Mouse (Mus musculus) ES-E14 (cell line): ENCODE measurements around the gene Ppy. TPM values are rescaled to one million over a fixed set of nuclear protein-coding genes. Genes with fewer than 3 reads are reported as not detected.

Experiments
- DNase-seq: peaks from one replicate; pipeline ENCODE4 v3.0.0-alpha.2; 2013; ENCODE audit warnings: low read depth, low spot score
- H3K27ac ChIP-seq: 2 replicates; pipeline ENCODE4 v1.5.1; 2012; ENCODE audit warnings: low read depth, mild to moderate bottlenecking, low read length, moderate library complexity, mixed read lengths; ENCODE audit not compliant: poor library complexity, insufficient read depth, severe bottlenecking
- H3K36me3 ChIP-seq: 2 replicates; pipeline ENCODE4 v1.6.1; 2012; ENCODE audit warnings: mild to moderate bottlenecking, low read length, moderate library complexity, mixed read lengths; ENCODE audit not compliant: control insufficient read depth, poor library complexity, insufficient read depth, severe bottlenecking
- H3K4me1 ChIP-seq, 2 experiments: fragments of 150-350 bp in 1 of 2; sonication (generic) in 1 of 2; 2 replicates each; pipeline ENCODE4 v1.6.1; 2012; ENCODE audit warnings: low read length in 2 of 2, mild to moderate bottlenecking in 1 of 2, mixed read lengths in 1 of 2; ENCODE audit not compliant: control insufficient read depth in 2 of 2, insufficient read depth in 2 of 2, poor library complexity in 1 of 2
- H3K4me3 ChIP-seq, 2 experiments: fragments of 150-350 bp in 1 of 2; sonication (generic) in 1 of 2; 2 replicates each; pipeline ENCODE4 v1.5.1; 2012; ENCODE audit warnings: low read length in 2 of 2, low read depth in 1 of 2, mild to moderate bottlenecking in 1 of 2, mixed read lengths in 1 of 2; ENCODE audit not compliant: insufficient read depth in 1 of 2, poor library complexity in 1 of 2, severe bottlenecking in 1 of 2
- H3K9ac ChIP-seq: 2 replicates; pipeline ENCODE4 v1.6.1; 2012; ENCODE audit warnings: low read depth, mild to moderate bottlenecking, low read length, mixed read lengths; ENCODE audit not compliant: poor library complexity, insufficient read depth, severe bottlenecking
- H3K9me3 ChIP-seq: fragments of 150-350 bp; sonication (generic); 2 replicates; pipeline ENCODE4 v1.6.1; 2012; ENCODE audit warnings: low read depth, mild to moderate bottlenecking, low read length; ENCODE audit not compliant: control insufficient read depth, insufficient read depth
- CHD2 ChIP-seq: IDR thresholded peaks from 2 replicates; pipeline ENCODE4 v1.6.1; 2014; ENCODE audit warnings: mild to moderate bottlenecking, low read depth, low read length, inconsistent platforms
- HCFC1 ChIP-seq: IDR thresholded peaks from 2 replicates; pipeline ENCODE4 v1.6.1; 2012; ENCODE audit warnings: low read length, inconsistent platforms, borderline replicate concordance; ENCODE audit not compliant: insufficient read depth
- MAFK ChIP-seq: IDR thresholded peaks from 2 replicates; pipeline ENCODE4 v1.6.1; 2014; ENCODE audit warnings: mild to moderate bottlenecking, low read depth, low read length, inconsistent platforms; ENCODE audit not compliant: insufficient read depth
- ZC3H11A ChIP-seq: IDR thresholded peaks from 2 replicates; pipeline ENCODE4 v1.6.1; 2012; ENCODE audit warnings: low read depth, mild to moderate bottlenecking, inconsistent platforms, low read length, borderline replicate concordance
- ZNF384 ChIP-seq: IDR thresholded peaks from 2 replicates; pipeline ENCODE4 v1.6.1; 2012; ENCODE audit warnings: low read depth, low read length, inconsistent platforms
- in situ Hi-C, 2 experiments: fragments of 600-800 bp; cut with MboI; formaldehyde crosslinking; loops; one replicate each; pipeline ENCODE4 v1.15.1; 2025; ENCODE audit warnings: low sequenced_read_pairs in 2 of 2, inconsistent platforms in 1 of 2; ENCODE audit not compliant: unreplicated experiment in 2 of 2
- total RNA-seq: library from RNA; depleted of rRNA; stranded (reverse); fragments of 300-350 nt; gene quantifications from 2 replicates; pipeline ENCODE4 v1.2.3, GENCODE M21; 2012; rRNA removed

The Ppy gene
- total RNA-seq, 1 experiment, result not detected

DNA sequence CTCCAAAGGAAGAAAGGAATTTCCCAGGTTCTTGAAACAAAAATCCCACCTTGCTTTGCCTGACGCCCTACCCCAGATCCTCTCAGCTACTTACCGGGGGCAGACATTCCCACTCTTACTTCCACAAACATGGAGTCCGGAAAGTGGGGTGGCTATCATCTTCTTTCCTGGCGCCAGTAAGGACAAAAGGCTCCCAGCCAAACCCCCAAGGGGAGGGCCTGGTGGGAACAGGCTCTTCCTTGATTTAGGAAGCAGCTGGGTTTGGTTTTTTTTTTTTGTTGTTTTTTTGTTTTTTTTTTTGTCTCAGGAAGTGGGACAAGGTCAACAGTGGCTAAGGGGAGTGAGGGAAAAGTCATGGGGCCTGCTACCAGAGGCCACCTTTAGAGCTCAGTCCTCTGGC is 49.6 kb downstream of the Ppy start:
- Histone ChIP-seq H3K36me3 (no peaks in the 10 kb centered on the region), H3K27ac (no peak overlapping the region), H3K9ac (no peak overlapping the region), H3K9me3 (no peaks in the 10 kb centered on the region), H3K4me3 (no peak overlapping the region), H3K4me1 (peaks cover 2 to 7% of the 10 kb centered on the region in 2 experiments; a peak in 1 of 4 replicates)
- in situ Hi-C loops, result no loop called here
- TF ChIP-seq ZNF384, result no peak
- TF ChIP-seq HCFC1, result no peak
- TF ChIP-seq CHD2, result no peak
- TF ChIP-seq ZC3H11A, result no peak
- TF ChIP-seq MAFK, result no peak
- no peak for DNase-seq

Other genes with a start within 250 kb of the Ppy start
- gene Meox1, start 206.9 kb downstream of the Ppy start, total RNA-seq, result 0.32 and 0.36 TPM in 2 replicates
- gene Sost, start 134.3 kb downstream of the Ppy start, total RNA-seq, result not detected in 2 replicates
- gene Cfap97d1, start 117.0 kb downstream of the Ppy start, total RNA-seq, result not detected in 2 replicates
- 12.8 and 14.8 TPM in 2 replicates for gene Dusp3, start 114.3 kb downstream of the Ppy start, total RNA-seq
- 5.2 and 7.5 TPM in 2 replicates for gene Mpp3, start 72.9 kb downstream of the Ppy start, total RNA-seq
- gene Cd300lg, start 59.8 kb downstream of the Ppy start, total RNA-seq, result not detected in 2 replicates
- 0.94 and 1.2 TPM in 2 replicates for gene Mpp2, start 12.8 kb downstream of the Ppy start, total RNA-seq
- 0.49 and 2.1 TPM in 2 replicates for gene Pyy, start 6.5 kb upstream of the Ppy start, total RNA-seq
- 0.45 and 0.90 TPM in 2 replicates for gene Nags, start 44.2 kb upstream of the Ppy start, total RNA-seq
- gene Tmem101, start 55.1 kb upstream of the Ppy start, total RNA-seq, result 75.3 and 98.7 TPM in 2 replicates
- gene Lsm12, start 84.0 kb upstream of the Ppy start, total RNA-seq, result 27.6 and 49.1 TPM in 2 replicates
- 14.2 and 16.3 TPM in 2 replicates for gene G6pc3, start 88.3 kb upstream of the Ppy start, total RNA-seq
- gene Hdac5, start 128.8 kb upstream of the Ppy start, total RNA-seq, result 33.3 and 57.9 TPM in 2 replicates
- gene BC030867, start 147.6 kb upstream of the Ppy start, total RNA-seq, result 17.3 and 17.8 TPM in 2 replicates
- gene Asb16, start 167.4 kb upstream of the Ppy start, total RNA-seq, result 0.98 and 1.0 TPM in 2 replicates
- 33.0 and 37.2 TPM in 2 replicates for gene Tmub2, start 183.6 kb upstream of the Ppy start, total RNA-seq
- gene Atxn7l3, start 195.3 kb upstream of the Ppy start, total RNA-seq, result 55.4 and 60.4 TPM in 2 replicates
- 138 and 155 TPM in 2 replicates for gene Ubtf, start 218.4 kb upstream of the Ppy start, total RNA-seq